In the genomic region with DNA sequence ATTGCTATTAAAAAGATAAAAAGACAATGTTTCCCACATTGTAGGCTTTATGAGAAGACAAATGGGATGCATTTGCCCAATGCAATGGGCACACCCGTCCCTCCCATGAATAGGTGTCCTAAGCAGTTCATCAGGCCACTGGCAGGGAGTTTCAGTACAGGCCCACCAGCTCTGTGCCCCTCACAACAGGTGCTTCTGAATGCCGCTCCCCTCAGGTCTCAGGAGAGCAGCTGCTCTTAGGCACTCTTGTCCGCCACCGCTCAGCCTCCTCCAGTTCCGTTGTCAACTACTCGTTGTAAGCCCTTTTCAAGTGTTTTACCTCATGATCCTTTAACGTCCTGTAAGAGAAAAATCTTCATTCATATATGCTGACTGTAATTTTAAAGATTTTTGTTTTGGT, we compare ENCODE assay signal across 31 mouse cellular contexts. TPM values are rescaled to one million over a fixed set of nuclear protein-coding genes. Genes with fewer than 3 reads are reported as not detected.
"Had no signal": no experiment of that assay in that cellular context is flagged by ENCODE, and none has a peak within 500 bp of the region (broad histone marks: within the 10 kb centered on the region; RNA-seq: fewer than 3 reads in every experiment).

No protein-coding gene starts in this region.

- H3K27me3 ChIP-seq: embryonic facial prominence, embryonic 12.5 days; embryonic facial prominence, embryonic 13.5 days; embryonic facial prominence, embryonic 15.5 days; forebrain, embryonic 12.5 days; forebrain, embryonic 13.5 days; forebrain, embryonic 15.5 days had no signal

- H3K4me3 ChIP-seq: embryonic facial prominence, embryonic 10.5 days; embryonic facial prominence, embryonic 12.5 days; embryonic facial prominence, embryonic 13.5 days; embryonic facial prominence, embryonic 15.5 days; erythroblast, embryonic 14.5 days; forebrain, embryonic 10.5 days; forebrain, embryonic 12.5 days; forebrain, embryonic 13.5 days; forebrain, embryonic 15.5 days; gastrocnemius, adult 2 months; heart, adult 2 months had no signal

- DNase-seq: cerebellum, adult 8-10 months; cerebellum, adult 9-10 months; cerebellum, adult 9-11 months; cerebellum, postnatal 10 days; cerebellum, postnatal 14 days; cerebellum, postnatal 25 days; cerebellum, postnatal 36 days; embryo, embryonic 11 days; forebrain, postnatal 0 days; gastrocnemius, adult 2 months; gastrocnemius, postnatal 10 days; gastrocnemius, postnatal 14 days; gastrocnemius, postnatal 25 days; gastrocnemius, postnatal 36 days; heart, adult 11 months; heart, adult 18-20 months; heart, adult 2 months had no signal

- H3K4me2 ChIP-seq: embryonic facial prominence, embryonic 12.5 days; embryonic facial prominence, embryonic 13.5 days; embryonic facial prominence, embryonic 15.5 days; forebrain, embryonic 12.5 days; forebrain, embryonic 13.5 days; forebrain, embryonic 15.5 days had no signal

RNA-seq across cellular contexts. Expression of a gene that starts 11.5 kb away (rescaled TPM):
- polyA plus RNA-seq: embryonic facial prominence, embryonic 11.5 days; erythroblast, embryonic 14.5 days; forebrain, embryonic 11.5 days; forebrain, embryonic 12.5 days had no signal

RNA-seq across cellular contexts. Expression of a gene that starts 19.3 kb away (rescaled TPM):
- polyA plus RNA-seq: embryonic facial prominence, embryonic 10.5 days; embryonic facial prominence, embryonic 11.5 days; embryonic facial prominence, embryonic 12.5 days; embryonic facial prominence, embryonic 13.5 days; embryonic facial prominence, embryonic 14.5 days; forebrain, embryonic 10.5 days; forebrain, embryonic 12.5 days; forebrain, embryonic 13.5 days; forebrain, embryonic 14.5 days; forebrain, embryonic 15.5 days; forebrain, embryonic 16.5 days; forebrain, postnatal 0 days; heart, adult 2 months had no signal
